Mouse (Mus musculus): ENCODE measurements at regions not wholly inside any gene's neighbourhood (a gene's known extent, or its start where the extent isn't known, plus 50 kb on each side); places are given as distances from the start of the nearest gene placed in this dataset.

DNA sequence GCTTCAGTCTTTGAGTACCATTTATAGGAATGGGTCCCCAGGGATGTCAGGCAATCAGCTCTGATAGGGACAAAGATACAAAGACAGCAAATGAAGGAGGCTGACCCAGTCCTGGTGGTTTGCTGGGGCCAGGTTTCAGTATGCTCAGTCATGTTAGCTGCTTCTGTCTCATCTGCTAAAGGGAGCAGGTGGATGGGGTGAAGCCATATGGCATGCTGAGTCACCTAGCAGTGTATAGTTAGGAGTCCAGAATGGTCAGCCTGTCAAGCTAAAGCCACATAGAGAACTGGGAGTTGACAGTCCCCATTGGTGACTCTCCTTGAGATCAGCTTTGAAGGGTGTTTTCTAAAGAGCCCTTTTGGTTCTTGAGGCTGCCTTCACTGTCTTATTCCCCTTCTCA lies 139.4 kb downstream of the Gm15262 start:
- Histone ChIP-seq H3K4me1 (no peaks in the 10 kb centered on the region), H3K27me3 (ENCODE audit: low read depth, poor library complexity, severe bottlenecking) (peaks cover 90% of the 10 kb centered on the region), H3K36me3 (no peaks in the 10 kb centered on the region), H3K27ac (no peak overlapping the region), H3K4me3 (no peak overlapping the region), H3K9me3 (replicated peaks) (no peaks in the 10 kb centered on the region)
- DNase-seq (ENCODE audit: low spot score), result no peak

- Histone ChIP-seq H3K27ac (no peak overlapping the region), H3K36me3 (no peaks in the 10 kb centered on the region), H3K9me3 (replicated peaks) (no peaks in the 10 kb centered on the region), H3K4me3 (no peak overlapping the region), H3K4me1 (no peaks in the 10 kb centered on the region), H3K27me3 (ENCODE audit: low read depth, poor library complexity, severe bottlenecking) (peaks cover 93% of the 10 kb centered on the region)
- no peak for DNase-seq (ENCODE audit: low spot score)
- WGBS, result 85% methylated on average over 5 of the region's 5 CpGs
Observed at GRCm38 (mm10) chrX:161428012-161428411, 140.8 kb downstream of the Gm15262 start.

- Histone ChIP-seq H3K4me3 (no peak overlapping the region), H3K27ac (no peak overlapping the region), H3K9me3 (replicated peaks) (no peaks in the 10 kb centered on the region), H3K27me3 (ENCODE audit: low read depth, poor library complexity, severe bottlenecking) (peaks cover 73% of the 10 kb centered on the region), H3K4me1 (no peaks in the 10 kb centered on the region), H3K36me3 (no peaks in the 10 kb centered on the region)
- WGBS, result 89% methylated on average over 6 of the region's 6 CpGs
- no peak for DNase-seq (ENCODE audit: low spot score)
Observed at GRCm38 (mm10) chrX:161435348-161435747, 148.1 kb downstream of the Gm15262 start.
